Mouse (Mus musculus) erythroblast, embryonic 14.5 days (primary cell): ENCODE results near the gene G2e3. TPM values are rescaled to one million over a fixed set of nuclear protein-coding genes. Genes with fewer than 3 reads are reported as not detected.

Source experiments
- H3K27me3 ChIP-seq: 2 replicates; pipeline ENCODE4 v1.6.1; 2012; ENCODE audit warnings: inconsistent platforms; ENCODE audit not compliant: control insufficient read depth
- H3K36me3 ChIP-seq: 2 replicates; pipeline ENCODE4 v1.6.1; 2012; ENCODE audit warnings: mild to moderate bottlenecking, inconsistent platforms; ENCODE audit not compliant: control insufficient read depth
- H3K4me1 ChIP-seq: 2 replicates; pipeline ENCODE4 v1.6.1; 2012; ENCODE audit warnings: inconsistent platforms; ENCODE audit not compliant: control insufficient read depth
- H3K4me3 ChIP-seq: replicated peaks from 2 replicates; pipeline ENCODE3; 2012; ENCODE audit warnings: moderate library complexity, mild to moderate bottlenecking, inconsistent platforms
- H3K9me3 ChIP-seq: 2 replicates; pipeline ENCODE4 v1.6.1; 2012; ENCODE audit warnings: low read length, inconsistent platforms, mixed read lengths; ENCODE audit not compliant: control insufficient read depth
- GATA1 ChIP-seq: IDR thresholded peaks from 2 replicates; pipeline ENCODE4 v1.6.1; 2012; ENCODE audit warnings: low read length, inconsistent platforms, mixed read lengths
- TAL1 ChIP-seq: IDR thresholded peaks from 3 replicates; pipeline ENCODE4 v1.6.1; 2012; ENCODE audit warnings: low read length, inconsistent platforms, mixed read lengths
- polyA plus RNA-seq: library from polyadenylated mRNA; stranded (reverse); fragments of >175 nt; gene quantifications from 2 replicates; pipeline ENCODE4 v1.2.3, GENCODE M21; 2012

Gene G2e3
- polyA plus RNA-seq, 1 experiment, result 0.11 TPM

DNA sequence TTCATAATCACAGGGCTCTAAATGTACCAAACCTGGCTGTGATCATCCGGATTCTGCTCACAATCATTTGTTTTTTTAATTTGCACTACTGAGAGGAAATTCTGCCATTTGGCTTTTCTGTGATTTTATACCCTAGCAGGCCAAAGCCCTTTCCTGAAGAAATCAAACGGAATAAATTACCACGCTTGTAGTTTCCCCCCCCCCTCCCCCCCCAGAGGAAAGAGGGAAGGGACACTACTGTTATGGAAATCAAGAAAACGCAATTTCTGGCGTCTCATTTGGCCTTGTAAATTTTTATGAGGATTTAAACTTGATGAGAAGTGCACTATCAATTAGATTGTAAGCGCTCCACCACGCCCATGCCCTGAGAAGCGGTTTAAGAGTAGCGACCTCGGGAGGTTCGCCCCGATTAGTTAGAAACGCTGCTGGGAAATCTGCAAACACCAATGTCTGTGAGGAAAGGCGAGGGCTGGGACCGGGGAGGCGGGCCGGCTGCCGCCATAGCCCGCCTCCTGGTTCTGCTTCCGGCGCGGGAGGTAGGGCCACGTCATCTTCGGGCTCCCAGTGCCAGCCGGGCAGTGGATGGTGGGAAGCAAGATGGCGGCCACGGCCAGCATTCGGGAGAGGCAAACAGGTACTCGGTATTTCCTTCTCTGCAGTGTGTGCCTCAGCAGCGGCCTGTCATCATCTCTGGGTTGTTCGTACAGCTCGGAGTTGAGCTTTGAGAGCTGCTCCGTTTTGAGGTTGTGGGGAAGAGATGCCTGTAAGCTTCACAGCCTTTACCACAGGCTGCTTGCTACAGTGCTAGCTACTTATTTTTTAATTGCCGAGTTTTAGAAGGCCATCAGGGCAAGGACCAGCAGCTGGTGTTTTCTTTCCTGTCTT is 29.4 kb downstream of the G2e3 start, which contains the start of gene Scfd1:
Scfd1 (plus strand) TSS at position 508 of the 885 bp plus-strand sequence.
- peaks cover 54% of the 10 kb centered on the region for H3K36me3 ChIP-seq
- H3K9me3 ChIP-seq, result no peaks in the 10 kb centered on the region
- H3K4me3 ChIP-seq, result peak within 1 kb of the TSS; percentile 97
- no peaks in the 10 kb centered on the region for H3K27me3 ChIP-seq
- no peak for TF ChIP-seq GATA1
- TF ChIP-seq TAL1, result no peak
- H3K4me1 ChIP-seq, result peaks cover 16% of the 10 kb centered on the region

DNA sequence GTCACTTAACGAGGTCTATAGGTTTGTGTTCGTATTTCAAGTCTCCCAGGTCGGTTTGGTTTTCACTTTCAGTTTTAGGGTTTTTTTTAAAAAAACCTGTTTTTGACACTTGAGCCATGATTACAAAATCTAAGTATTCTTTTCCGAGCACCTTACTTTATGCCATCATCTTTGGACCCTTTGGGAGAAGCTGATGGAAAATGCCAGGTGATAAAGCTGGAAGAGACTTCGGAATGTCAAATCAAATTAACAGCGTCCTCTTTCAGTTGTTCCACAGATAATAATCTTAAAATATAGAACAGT is 30.0 kb downstream of the G2e3 start:
- H3K4me1 ChIP-seq, result peaks cover 16% of the 10 kb centered on the region
- TF ChIP-seq GATA1 (no peak), TAL1 (no peak)
- peak overlapping the region; percentile 97 for H3K4me3 ChIP-seq
- no peaks in the 10 kb centered on the region for H3K9me3 ChIP-seq
- H3K36me3 ChIP-seq, result peaks cover 53% of the 10 kb centered on the region
- H3K27me3 ChIP-seq, result no peaks in the 10 kb centered on the region

DNA sequence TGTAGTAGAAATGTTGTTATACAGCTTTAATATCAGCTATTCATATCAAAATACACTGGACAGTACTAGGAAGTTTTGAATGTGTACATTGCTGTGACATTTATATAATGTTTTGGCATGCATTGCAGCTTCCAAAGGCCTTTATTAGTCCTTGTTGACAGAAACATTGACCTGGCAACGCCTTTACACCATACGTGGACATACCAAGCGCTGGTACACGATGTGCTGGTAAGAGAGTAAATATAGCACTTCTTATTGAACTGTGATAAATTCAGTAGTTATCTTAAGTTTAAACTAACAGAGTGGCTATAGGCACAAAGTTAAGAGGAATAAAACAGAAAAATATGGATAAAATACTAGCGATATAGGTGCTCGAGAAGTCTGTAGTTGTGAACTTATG is 52.0 kb downstream of the G2e3 start:
- Histone ChIP-seq H3K4me3 (no peak overlapping the region), H3K9me3 (peaks cover 7% of the 10 kb centered on the region), H3K4me1 (no peaks in the 10 kb centered on the region), H3K36me3 (peaks cover 81% of the 10 kb centered on the region), H3K27me3 (no peaks in the 10 kb centered on the region)
- TF ChIP-seq TAL1 (no peak), GATA1 (no peak)

DNA sequence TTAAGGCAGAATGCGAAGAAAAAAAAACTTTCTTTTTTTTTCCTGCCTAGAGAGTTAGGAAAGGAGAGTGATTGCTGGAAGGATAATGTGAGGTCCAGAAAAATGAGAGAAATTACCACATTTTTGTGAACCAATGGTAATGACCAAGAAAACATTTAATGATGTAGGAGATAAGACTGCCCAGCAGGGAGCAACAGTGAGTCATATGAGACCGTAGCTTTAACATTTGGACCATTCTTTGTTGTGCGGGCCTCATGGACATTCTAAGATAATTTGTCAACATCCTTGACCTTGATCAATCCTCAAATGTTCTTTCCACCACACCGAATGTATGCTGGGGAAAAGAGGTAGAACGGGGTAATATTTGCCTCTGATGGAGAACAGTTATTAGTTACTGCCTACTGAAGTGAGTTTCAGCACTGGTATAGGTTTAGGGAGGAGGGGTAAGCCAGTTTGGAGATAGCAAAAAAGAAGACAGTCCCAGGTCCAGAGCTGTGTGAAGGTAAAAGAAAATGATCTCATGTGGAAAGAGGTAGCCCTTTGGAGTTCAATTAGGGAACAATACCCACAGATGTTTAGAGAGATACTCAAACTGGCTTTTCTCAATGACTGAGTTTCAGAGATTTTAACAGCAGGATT is 54.3 kb downstream of the G2e3 start:
- Histone ChIP-seq H3K9me3 (peaks cover 7% of the 10 kb centered on the region), H3K27me3 (no peaks in the 10 kb centered on the region), H3K4me1 (no peaks in the 10 kb centered on the region), H3K36me3 (peaks cover 75% of the 10 kb centered on the region), H3K4me3 (no peak overlapping the region)
- TF ChIP-seq TAL1, result no peak
- no peak for TF ChIP-seq GATA1

DNA sequence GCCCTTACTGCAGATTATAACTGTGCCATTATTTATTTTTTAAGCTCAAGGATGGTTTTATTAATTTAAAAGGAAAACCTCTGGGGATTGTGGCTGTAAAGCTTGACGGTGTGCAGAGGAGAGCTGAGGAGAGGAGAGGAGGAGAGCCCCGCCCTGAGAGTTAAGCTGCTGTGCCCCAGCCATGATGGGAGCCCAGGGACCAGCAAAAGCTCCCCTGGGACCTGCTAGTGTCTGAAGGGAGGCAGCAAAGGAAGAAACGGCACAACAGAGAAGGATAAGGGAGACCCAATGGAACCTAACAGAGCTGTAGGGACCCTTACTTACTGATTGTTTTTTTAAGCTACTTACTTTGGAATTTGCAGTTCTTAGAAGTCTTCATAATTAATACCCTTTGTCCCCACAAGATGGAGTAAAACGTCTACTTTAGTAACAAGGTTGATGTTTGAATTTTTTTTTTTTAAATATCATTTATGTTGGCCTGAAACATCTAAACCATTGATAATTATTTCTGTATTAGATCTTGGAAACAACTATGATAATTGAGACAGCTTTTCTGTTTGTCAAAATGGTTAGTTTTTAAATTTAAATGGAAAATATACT is 56.2 kb downstream of the G2e3 start:
- peaks cover 7% of the 10 kb centered on the region for H3K9me3 ChIP-seq
- H3K36me3 ChIP-seq, result peaks cover 71% of the 10 kb centered on the region
- H3K4me1 ChIP-seq, result no peaks in the 10 kb centered on the region
- H3K4me3 ChIP-seq, result no peak overlapping the region
- TF ChIP-seq TAL1 (no peak), GATA1 (no peak)
- no peaks in the 10 kb centered on the region for H3K27me3 ChIP-seq

DNA sequence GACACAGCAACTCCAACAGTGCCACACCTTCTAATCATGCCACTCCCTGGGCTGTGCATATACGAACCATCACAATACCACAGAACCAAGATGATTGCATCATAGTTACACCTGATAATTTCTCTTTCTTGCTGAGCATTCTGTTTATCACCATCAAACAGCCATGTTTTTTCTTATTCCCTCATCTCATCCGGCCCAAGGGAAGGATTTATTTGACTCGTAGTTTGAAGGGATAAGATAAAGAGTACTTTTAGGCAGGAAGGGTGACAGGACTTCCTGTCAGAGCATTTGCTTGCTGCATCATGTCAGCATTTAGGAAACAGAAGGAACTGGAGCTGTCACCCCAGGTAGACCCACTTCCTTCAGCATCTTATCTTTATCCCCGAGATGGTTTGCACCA is 63.5 kb downstream of the G2e3 start:
- Histone ChIP-seq H3K9me3 (no peaks in the 10 kb centered on the region), H3K27me3 (no peaks in the 10 kb centered on the region), H3K4me1 (peaks cover 6% of the 10 kb centered on the region), H3K36me3 (peaks cover 61% of the 10 kb centered on the region), H3K4me3 (no peak overlapping the region)
- TF ChIP-seq GATA1 (no peak), TAL1 (no peak)

Other genes starting within 250 kb of the G2e3 start
- 0.05 and 0.08 TPM in 2 replicates for gene Scfd1, start 29.4 kb downstream of the G2e3 start, polyA plus RNA-seq
- gene Coch, start 245.3 kb downstream of the G2e3 start, polyA plus RNA-seq, result not detected in 2 replicates